23 mouse cellular contexts compared by ENCODE assay signal in genomic region chr12:77091700-77092099, GRCm38 (mm10).
A peak's percentile ranks its signal among the peaks of the same experiment; 100 is the strongest.
DNase-seq lines count a peak whose midpoint lies in the region; TF ChIP-seq lines count a peak whose summit lies in the region.
"Had no signal": no experiment of that assay in that cellular context is flagged by ENCODE, and none has a peak within 500 bp of the region (broad histone marks: within the 10 kb centered on the region; RNA-seq: fewer than 3 reads in every experiment).

No protein-coding gene starts in this region.

- WGBS in heart, adult 2 months, result 94% methylated on average over 2 of the region's 2 CpGs

- intact Hi-C loops in heart, adult 2 months (cut with DNase I), result no loop called here
- intact Hi-C loops in left cerebral cortex, adult 2 months (cut with DNase I), result no loop called here

- H3K4me2 ChIP-seq in CH12.LX (ENCODE audit: insufficient read depth, low read depth, poor library complexity, severe bottlenecking), result no peak overlapping the region

- in situ Hi-C loops in CH12.LX (cut with MboI; ENCODE audit: low pct_ligation_motif_present, low pct_unique_long_range_greater_than_20kb, low sequenced_read_pairs), result no loop called here

- peak; percentile 18 for DNase-seq in heart, adult 11 months
- no peak for DNase-seq in heart, adult 2 months
- peak; percentile 38 for DNase-seq in CH12.LX (ENCODE audit: extremely low read depth)
- peak; percentile 76 for DNase-seq in MEL (ENCODE audit: low read depth, low spot score)
- peak; percentile 65 for DNase-seq in MEL-GATA-1-ER (ENCODE audit: extremely low read depth, low read depth)
- DNase-seq in gastrocnemius, adult 18-20 months (ENCODE audit: low spot score), result no peak
- no peak for DNase-seq in left cerebral cortex, adult 2 months (ENCODE audit: extremely low spot score in 1 of 2, low spot score in 2 of 2)
- no peak for DNase-seq in adipocyte (ENCODE audit: low spot score)
- DNase-seq: adrenal gland, adult 2 months; adrenal gland, adult 8-10 months; adrenal gland, postnatal 10 days; adrenal gland, postnatal 14 days; adrenal gland, postnatal 25 days; adrenal gland, postnatal 36 days; B cell, adult 2 months; cerebellum, adult 11 months; cerebellum, adult 11-12 months; cerebellum, adult 18-20 months; cerebellum, adult 2 months; cerebellum, adult 8-10 months; cerebellum, adult 9-10 months had no signal

- H3K9me3 ChIP-seq in CH12.LX (replicated peaks; ENCODE audit: low read length) (no peaks in the 10 kb centered on the region), MEL (replicated peaks; ENCODE audit: insufficient read depth, low read length) (no peaks in the 10 kb centered on the region)

- no peak for TF ChIP-seq RAD21 in CH12.LX (IDR thresholded peaks at IDR 0.05; ENCODE audit: low read depth, low read length)
- TF ChIP-seq RAD21 in MEL (IDR thresholded peaks at IDR 0.05; ENCODE audit: low read depth, low read length), result no peak

- TF ChIP-seq EP300 in heart, adult 2 months (IDR thresholded peaks at IDR 0.05; ENCODE audit: insufficient read depth, low read depth, low read length), result no peak
- TF ChIP-seq EP300 in CH12.LX (IDR thresholded peaks at IDR 0.05; ENCODE audit: low read length) (peak; percentile 43; the same call in 1 of the 2 replicates), MEL (IDR thresholded peaks at IDR 0.05; ENCODE audit: low read depth in 1 of 2, low read length in 2 of 2) (no peak)

- no peak overlapping the region for H3K9ac ChIP-seq in heart, adult 2 months (ENCODE audit: low read depth, low read length)
- no peak overlapping the region for H3K9ac ChIP-seq in CH12.LX (ENCODE audit: insufficient read depth, low read depth)
- H3K9ac ChIP-seq in MEL (ENCODE audit: control insufficient read depth, low read depth, low read length, poor library complexity, severe bottlenecking), result peak overlapping the region; percentile 13; the same call in 1 of the 2 replicates

- peaks cover 5% of the 10 kb centered on the region for H3K4me1 ChIP-seq in heart, adult 2 months (ENCODE audit: control insufficient read depth, insufficient read depth, low read length)
- peaks cover 29 to 82% of the 10 kb centered on the region in 2 experiments for H3K4me1 ChIP-seq in CH12.LX (ENCODE audit: control insufficient read depth in 1 of 2, insufficient read depth in 2 of 2)
- peaks cover 53 to 78% of the 10 kb centered on the region in 2 experiments for H3K4me1 ChIP-seq in MEL (ENCODE audit: control insufficient read depth in 1 of 2, insufficient read depth in 2 of 2, low read length in 2 of 2)

- no peak for TF ChIP-seq POLR2A in heart, adult 2 months (IDR thresholded peaks at IDR 0.05; ENCODE audit: insufficient read depth, low read depth, low read length)
- TF ChIP-seq POLR2A in CH12.LX (IDR thresholded peaks at IDR 0.05; ENCODE audit: low read depth, low read length) (no peak), MEL (IDR thresholded peaks at IDR 0.05; ENCODE audit: control insufficient read depth in 1 of 2, insufficient read depth in 1 of 2, low read depth in 1 of 2, low read length in 2 of 2, poor library complexity in 1 of 2) (peak in 1 of 2 experiments; percentile 46; a peak in 1 of 4 replicates)

- no peaks in the 10 kb centered on the region for H3K79me2 ChIP-seq in heart, adult 2 months (replicated peaks; ENCODE audit: control insufficient read depth, insufficient read depth, low read length)
- H3K79me2 ChIP-seq in CH12.LX (replicated peaks; ENCODE audit: control insufficient read depth, extremely low read depth, insufficient read depth, poor library complexity, severe bottlenecking) (no peaks in the 10 kb centered on the region), MEL (ENCODE audit: control insufficient read depth, insufficient read depth, low read length, poor library complexity) (no peaks in the 10 kb centered on the region)

- dilution Hi-C loops in CH12.LX (cut with MboI; ENCODE audit: extremely low pct_ligation_motif_present, extremely low pct_unique_long_range_greater_than_20kb, low sequenced_read_pairs), result no loop called here

- no peak overlapping the region for H3K4me3 ChIP-seq in heart, adult 2 months
- H3K4me3 ChIP-seq in CH12.LX (replicated peaks in 1 of 3; ENCODE audit: low read depth in 2 of 3, low read length in 2 of 3, poor library complexity in 1 of 3) (no peak overlapping the region), MEL (ENCODE audit: control insufficient read depth in 1 of 2, insufficient read depth in 1 of 2, low read depth in 2 of 2, low read length in 2 of 2) (no peak overlapping the region; a peak in 1 of 4 replicates)
- H3K4me3 ChIP-seq in left cerebral cortex, adult 2 months, result no peak overlapping the region

- H3K27me3 ChIP-seq in heart, adult 2 months (ENCODE audit: control insufficient read depth, insufficient read depth, low read length), result no peaks in the 10 kb centered on the region
- H3K27me3 ChIP-seq in CH12.LX (replicated peaks) (no peaks in the 10 kb centered on the region), MEL (ENCODE audit: control insufficient read depth in 1 of 2, insufficient read depth in 2 of 2, low read length in 2 of 2) (no peaks in the 10 kb centered on the region)
- H3K27me3 ChIP-seq: Patski had no signal

- no peaks in the 10 kb centered on the region for H3K36me3 ChIP-seq in heart, adult 2 months (ENCODE audit: control insufficient read depth, insufficient read depth, low read length)
- no peaks in the 10 kb centered on the region for H3K36me3 ChIP-seq in CH12.LX (replicated peaks in 1 of 2; ENCODE audit: control insufficient read depth in 1 of 2, insufficient read depth in 1 of 2, low read length in 1 of 2)
- peaks cover 0 to 96% of the 10 kb centered on the region in 2 experiments; a peak in 2 of 4 replicates for H3K36me3 ChIP-seq in MEL (ENCODE audit: control insufficient read depth in 1 of 2, insufficient read depth in 2 of 2, low read length in 2 of 2)
- H3K36me3 ChIP-seq: G1E had no signal

- H3K27ac ChIP-seq in heart, adult 2 months, result no peak overlapping the region
- H3K27ac ChIP-seq in CH12.LX (ENCODE audit: insufficient read depth, low read depth) (no peak overlapping the region), MEL (ENCODE audit: control insufficient read depth, low read depth, low read length) (peak overlapping the region; percentile 91)
- H3K27ac ChIP-seq in left cerebral cortex, adult 2 months, result no peak overlapping the region

- TF ChIP-seq CTCF in heart, adult 2 months (IDR thresholded peaks at IDR 0.05), result no peak
- no peak for TF ChIP-seq CTCF in CH12.LX (conservative IDR thresholded peaks at IDR 0.05 in 1 of 2, IDR thresholded peaks at IDR 0.05 in 1 of 2; ENCODE audit: low read depth in 2 of 2, low read length in 2 of 2)
- TF ChIP-seq CTCF in MEL (IDR thresholded peaks at IDR 0.05 in 2 of 3, conservative IDR thresholded peaks at IDR 0.05 in 1 of 3; ENCODE audit: control insufficient read depth in 1 of 3, insufficient read depth in 1 of 3, low read depth in 2 of 3, low read length in 3 of 3, poor library complexity in 1 of 3, severe bottlenecking in 1 of 3), result no peak
- no peak for TF ChIP-seq CTCF in left cerebral cortex, adult 2 months (IDR thresholded peaks at IDR 0.05)

TF ChIP-seq in CH12.LX, 34 proteins besides CTCF, POLR2A, EP300 and RAD21:
- TF ChIP-seq CHD1 (IDR thresholded peaks at IDR 0.05; ENCODE audit: low read depth, low read length) (no peak), KAT2A (IDR thresholded peaks at IDR 0.05; ENCODE audit: insufficient replicate concordance, low read length) (no peak), CHD2 (IDR thresholded peaks at IDR 0.05; ENCODE audit: low read length) (no peak), BHLHE40 (IDR thresholded peaks at IDR 0.05; ENCODE audit: low read depth, low read length) (no peak), ZMIZ1 (IDR thresholded peaks at IDR 0.05; ENCODE audit: low read depth, low read length) (no peak), IRF4 (IDR thresholded peaks at IDR 0.05; ENCODE audit: low read depth, low read length) (peak; percentile 31; the same call in 1 of the 2 replicates)
TF ChIP-seq in CH12.LX: peak in this region for 1.

TF ChIP-seq in MEL, 35 proteins besides CTCF, POLR2A, EP300 and RAD21:
- TF ChIP-seq TAL1 (IDR thresholded peaks at IDR 0.05; ENCODE audit: low read length) (peak; percentile 20; the same call in 1 of the 2 replicates), JUND (IDR thresholded peaks at IDR 0.05; ENCODE audit: low read depth, low read length) (no peak)

Comparison
In these comparisons a context has a peak if more than half of its experiments do, and no peak if none do; other contexts are left out.
1. DNase-seq: peak in heart, adult 11 months (single experiment), CH12.LX (single experiment), MEL (single experiment) and MEL-GATA-1-ER (single experiment); none in heart, adult 2 months (0 of 2), gastrocnemius, adult 18-20 months (single experiment), left cerebral cortex, adult 2 months (0 of 2) and adipocyte (single experiment).